Mouse (Mus musculus): Measurements from ENCODE around the gene Tspan9.

DNA sequence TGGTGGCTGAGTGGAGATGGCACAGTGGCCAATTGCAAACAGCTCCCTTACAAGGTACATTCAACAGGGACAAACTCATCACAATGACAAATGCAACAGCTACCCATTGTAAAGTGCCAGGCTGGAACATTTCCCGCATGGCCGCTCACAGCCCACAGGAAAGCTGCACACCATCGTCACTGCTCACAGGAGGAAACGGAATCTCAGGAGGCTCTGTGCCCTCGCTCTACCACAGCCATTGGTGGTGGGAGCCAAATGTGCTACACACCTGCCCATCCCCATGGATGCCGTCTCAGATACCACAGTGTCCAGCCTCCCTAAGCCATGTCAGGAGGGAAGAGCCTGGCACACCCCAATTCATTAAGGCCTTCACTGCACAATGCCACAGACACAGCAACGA is 128.1 kb downstream of the Tspan9 start:
- no peak for TF ChIP-seq CTCF (IDR thresholded peaks at IDR 0.05; ENCODE audit: insufficient read depth, low read length)
- TF ChIP-seq POLR2A (IDR thresholded peaks at IDR 0.05; ENCODE audit: borderline replicate concordance, extremely low read depth, low read depth, low read length): no peak
